Mouse (Mus musculus) limb, embryonic 14.5 days (tissue): ENCODE data around the gene Tnc. TPM values are rescaled to one million over a fixed set of nuclear protein-coding genes. Genes with fewer than 3 reads are reported as not detected.

Experiments used
- ATAC-seq: fragments of 200-750 bp; cut with Nextera tagmentation; 2 replicates; pipeline ENCODE4 v1.8.0; 2017; ENCODE audit warnings: low read depth, moderate number of reproducible peaks, moderate TSS enrichment; ENCODE audit not compliant: low FRiP score
- DNase-seq: peaks from one replicate; pipeline ENCODE4 v3.0.0-alpha.2; 2015; ENCODE audit warnings: low spot score
- H3K27ac ChIP-seq: fragments of 300-500 bp; sonication (generic); replicated peaks from 2 replicates; pipeline ENCODE4 v1.5.1; 2014; ENCODE audit warnings: low read depth, mild to moderate bottlenecking, low read length, moderate library complexity, mixed read lengths
- H3K27me3 ChIP-seq: fragments of 300-500 bp; sonication (generic); 2 replicates; pipeline ENCODE4 v1.6.1; 2014; ENCODE audit warnings: low read length, mixed read lengths; ENCODE audit not compliant: control insufficient read depth, insufficient read depth
- H3K36me3 ChIP-seq: fragments of 300-500 bp; sonication (generic); 2 replicates; pipeline ENCODE4 v1.6.1; 2014; ENCODE audit warnings: mild to moderate bottlenecking, low read length, moderate library complexity, mixed read lengths; ENCODE audit not compliant: control insufficient read depth, insufficient read depth
- H3K4me1 ChIP-seq: fragments of 300-500 bp; sonication (generic); 2 replicates; pipeline ENCODE4 v1.6.1; 2014; ENCODE audit warnings: antibody characterized with exemption, low read length, mixed read lengths; ENCODE audit not compliant: control insufficient read depth, insufficient read depth
- H3K4me2 ChIP-seq: fragments of 300-500 bp; sonication (generic); replicated peaks from 2 replicates; pipeline ENCODE4 v1.6.1; 2014; ENCODE audit warnings: low read depth, mild to moderate bottlenecking, low read length, moderate library complexity; ENCODE audit not compliant: severe bottlenecking
- H3K4me3 ChIP-seq: fragments of 300-500 bp; sonication (generic); replicated peaks from 2 replicates; pipeline ENCODE4 v1.5.1; 2014; ENCODE audit warnings: low read length
- H3K9ac ChIP-seq: fragments of 300-500 bp; sonication (generic); 2 replicates; pipeline ENCODE4 v1.6.1; 2014; ENCODE audit warnings: mild to moderate bottlenecking, low read depth, low read length, moderate library complexity; ENCODE audit not compliant: severe bottlenecking
- H3K9me3 ChIP-seq: fragments of 300-500 bp; sonication (generic); 2 replicates; pipeline ENCODE4 v1.6.1; 2016; ENCODE audit warnings: low read length; ENCODE audit not compliant: control insufficient read depth
- POLR2A ChIP-seq: fragments of 200-500 bp; IDR thresholded peaks from 2 replicates; pipeline ENCODE4 v1.8.0; 2012; ENCODE audit warnings: inconsistent platforms, mild to moderate bottlenecking, moderate library complexity, borderline replicate concordance; ENCODE audit not compliant: insufficient read depth, insufficient read length; ENCODE audit errors: extremely low read depth
- WGBS: fragments of 180-500 bp; shearing (Covaris S2); extraction: QIAGEN DNeasy Blood & Tissue Kit; methylation state at CpG from one replicate; pipeline ENCODE4 v1.1.7; 2014; 5-methylcytosine and 5-hydroxymethylcytosine counted together
- polyA plus RNA-seq, 2 experiments: library from polyadenylated mRNA; depleted of rRNA in 1 of 2; stranded (reverse) in 1 of 2; unstranded in 1 of 2; fragments of >200 nt; fragmentation: Nextera tagmentation in 1 of 2; extraction: Ambion mirVana in 1 of 2; gene quantifications; 2 replicates each; pipeline versions ENCODE4 v1.2.1 to v1.2.3; 2012 to 2014

The Tnc gene
- polyA plus RNA-seq, 2 experiments = 58.2 to 73.8 TPM

DNA sequence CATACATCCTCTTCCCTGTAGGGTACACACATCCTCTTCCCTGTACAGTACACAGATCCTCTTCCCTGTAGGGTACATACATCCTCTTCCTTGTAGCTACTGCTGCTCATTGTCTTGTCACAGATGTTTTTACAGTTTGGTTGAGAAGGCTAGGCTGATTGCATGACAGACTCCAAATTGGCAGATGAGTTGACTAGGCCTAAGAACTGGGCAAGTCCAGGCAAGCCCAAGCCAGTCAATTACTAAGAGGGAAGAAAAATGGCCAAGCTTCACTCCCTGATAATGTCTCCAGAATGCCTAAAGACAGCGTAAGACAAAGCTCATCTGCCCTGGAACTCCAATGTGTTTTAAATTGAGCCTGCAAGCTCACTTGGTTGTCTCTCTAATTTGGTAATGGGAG is 36.9 kb downstream of the Tnc start:
- Histone ChIP-seq H3K9ac (no peak overlapping the region), H3K36me3 (peaks cover 46% of the 10 kb centered on the region), H3K27ac (no peak overlapping the region), H3K4me2 (no peak overlapping the region), H3K4me1 (no peaks in the 10 kb centered on the region), H3K4me3 (no peak overlapping the region), H3K27me3 (no peaks in the 10 kb centered on the region), H3K9me3 (no peaks in the 10 kb centered on the region)
- WGBS = 88% methylated on average over 1 of the region's 1 CpGs
- DNase-seq (no peak), ATAC-seq (no peak)
- TF ChIP-seq POLR2A = no peak

DNA sequence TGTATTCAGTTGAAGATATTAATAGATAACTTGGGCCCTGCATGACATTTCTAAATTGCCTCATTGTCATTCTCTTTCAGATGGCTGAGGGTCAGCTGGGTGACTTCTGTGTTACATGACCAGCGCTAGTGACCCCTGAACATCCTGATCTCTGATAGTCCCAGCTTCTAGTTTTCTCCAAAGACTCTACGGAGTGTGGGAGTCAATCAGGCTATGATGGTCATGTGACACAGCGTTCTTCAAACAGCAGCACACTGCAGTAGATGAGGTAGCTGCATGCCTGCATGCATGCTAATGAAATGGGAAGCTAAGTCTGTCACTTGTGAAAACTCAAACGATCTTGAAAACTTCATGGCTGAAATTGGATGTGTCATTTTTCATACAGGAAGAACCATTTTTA is 41.6 kb downstream of the Tnc start:
- no peaks in the 10 kb centered on the region for H3K9me3 ChIP-seq
- no peaks in the 10 kb centered on the region for H3K4me1 ChIP-seq
- no peak overlapping the region for H3K9ac ChIP-seq
- H3K27ac ChIP-seq = no peak overlapping the region
- DNase-seq (no peak), ATAC-seq (no peak)
- no peak overlapping the region for H3K4me2 ChIP-seq
- WGBS = 89% methylated on average over 4 of the region's 4 CpGs
- H3K4me3 ChIP-seq = no peak overlapping the region
- no peaks in the 10 kb centered on the region for H3K27me3 ChIP-seq
- H3K36me3 ChIP-seq = peaks cover 41% of the 10 kb centered on the region
- TF ChIP-seq POLR2A = no peak

DNA sequence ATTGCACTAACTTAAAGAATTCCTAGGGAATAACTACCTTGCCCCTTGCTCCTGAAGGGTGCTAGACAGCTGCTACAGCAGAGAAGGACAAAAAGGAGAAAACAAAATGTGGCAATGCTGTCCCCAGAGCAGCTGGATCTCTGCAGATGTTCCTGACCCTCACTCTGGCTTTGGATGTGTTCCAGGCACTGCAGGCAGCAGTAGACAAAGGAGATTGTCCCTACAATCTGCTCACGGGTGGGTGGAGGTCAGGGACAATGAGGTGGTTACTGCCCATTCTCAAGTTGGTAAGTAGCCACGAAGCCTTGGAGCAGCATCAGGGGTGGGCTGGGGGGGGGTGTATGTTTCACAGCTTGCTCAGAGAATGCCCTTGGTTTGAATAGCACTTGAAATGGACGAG is 43.1 kb downstream of the Tnc start:
- Histone ChIP-seq H3K4me2 (no peak overlapping the region), H3K9ac (no peak overlapping the region), H3K4me1 (no peaks in the 10 kb centered on the region), H3K27ac (no peak overlapping the region), H3K4me3 (no peak overlapping the region), H3K27me3 (no peaks in the 10 kb centered on the region), H3K36me3 (peaks cover 38% of the 10 kb centered on the region), H3K9me3 (no peaks in the 10 kb centered on the region)
- ATAC-seq (no peak), DNase-seq (no peak)
- no peak for TF ChIP-seq POLR2A
- 62% methylated on average over 3 of the region's 3 CpGs for WGBS

DNA sequence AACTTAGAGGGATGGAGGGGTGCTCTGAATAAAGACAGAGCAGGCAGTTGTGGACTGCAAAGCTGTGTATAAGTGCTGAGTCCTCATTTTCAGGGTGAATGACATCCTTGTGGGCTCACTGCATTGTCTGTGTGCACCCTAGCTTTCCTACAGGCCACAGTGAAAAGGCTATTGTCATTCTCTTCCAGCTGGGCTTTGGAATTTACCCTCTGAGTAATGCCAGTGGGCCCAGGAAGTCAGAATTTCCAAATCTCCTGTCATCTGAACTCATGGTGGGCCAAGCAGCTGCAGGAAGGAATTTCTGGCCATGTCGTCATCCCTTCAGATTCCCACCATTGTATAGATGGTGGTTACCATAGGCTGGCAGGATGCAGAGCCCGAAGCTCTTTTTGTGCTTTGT is 44.6 kb downstream of the Tnc start:
- Histone ChIP-seq H3K27me3 (no peaks in the 10 kb centered on the region), H3K4me3 (no peak overlapping the region), H3K9ac (no peak overlapping the region), H3K4me2 (no peak overlapping the region), H3K9me3 (no peaks in the 10 kb centered on the region), H3K27ac (no peak overlapping the region), H3K4me1 (no peaks in the 10 kb centered on the region), H3K36me3 (peaks cover 24% of the 10 kb centered on the region)
- no peak for TF ChIP-seq POLR2A
- 72% methylated on average over 2 of the region's 2 CpGs for WGBS
- ATAC-seq = peak; percentile 38; the same call in 1 of the 2 replicates
- peak; percentile 45 for DNase-seq

DNA sequence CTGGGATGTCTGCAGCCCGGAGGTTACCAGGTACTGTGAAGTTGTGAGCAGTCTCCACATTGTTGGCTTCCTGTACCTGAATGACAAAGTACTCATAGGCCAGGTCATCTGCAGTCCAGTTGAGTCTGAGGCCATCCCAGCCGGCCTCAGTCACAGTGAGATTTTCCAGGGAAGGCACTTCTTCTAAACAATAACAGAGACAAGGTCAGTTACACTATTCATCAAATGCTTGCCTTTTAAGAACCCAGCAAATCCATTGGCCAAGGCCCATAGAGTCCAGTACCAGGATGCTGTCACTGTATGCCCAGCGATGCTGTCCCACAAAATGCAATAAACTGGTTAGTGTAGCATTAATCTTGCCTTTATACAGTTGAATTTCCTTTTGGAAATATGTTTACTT is 46.0 kb downstream of the Tnc start:
- H3K4me3 ChIP-seq = no peak overlapping the region
- 75% methylated on average over 3 of the region's 3 CpGs for WGBS
- H3K9me3 ChIP-seq = no peaks in the 10 kb centered on the region
- no peaks in the 10 kb centered on the region for H3K27me3 ChIP-seq
- no peak overlapping the region for H3K27ac ChIP-seq
- DNase-seq (no peak), ATAC-seq (no peak)
- no peak overlapping the region for H3K9ac ChIP-seq
- no peak for TF ChIP-seq POLR2A
- peaks cover 15% of the 10 kb centered on the region for H3K36me3 ChIP-seq
- H3K4me1 ChIP-seq = no peaks in the 10 kb centered on the region
- no peak overlapping the region for H3K4me2 ChIP-seq

DNA sequence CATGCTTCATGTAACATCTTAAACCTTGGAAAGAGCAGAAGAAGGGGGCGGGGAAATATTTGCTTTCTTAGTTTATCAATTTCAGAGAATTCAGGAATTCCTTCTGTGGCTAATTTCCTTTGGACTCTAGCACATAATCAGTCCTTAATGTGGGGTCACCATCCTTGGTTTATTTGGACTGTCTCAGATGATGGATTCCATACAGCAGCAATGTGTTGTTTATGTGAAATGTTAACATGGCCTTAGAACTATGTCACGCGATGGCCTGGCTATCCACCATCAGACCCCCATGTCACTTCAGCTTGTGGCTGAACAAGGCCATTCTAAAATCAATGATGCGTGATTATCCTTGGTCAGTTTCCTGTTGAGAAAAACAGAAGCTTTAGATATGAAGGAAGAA is 46.5 kb downstream of the Tnc start:
- Histone ChIP-seq H3K4me3 (no peak overlapping the region), H3K9me3 (no peaks in the 10 kb centered on the region), H3K36me3 (peaks cover 17% of the 10 kb centered on the region), H3K4me1 (no peaks in the 10 kb centered on the region), H3K4me2 (no peak overlapping the region), H3K27me3 (no peaks in the 10 kb centered on the region), H3K9ac (no peak overlapping the region), H3K27ac (no peak overlapping the region)
- no peak for DNase-seq
- WGBS = 96% methylated on average over 4 of the region's 4 CpGs
- no peak for ATAC-seq
- no peak for TF ChIP-seq POLR2A
